Mouse (Mus musculus): ENCODE data around the gene Scamp5. TPM values are rescaled to one million over a fixed set of nuclear protein-coding genes. Genes with fewer than 3 reads are reported as not detected.
"Not testable (repeated sequence)": the region's sequence is repeated elsewhere in the genome, so short reads cannot be mapped to it uniquely, and the experiment has no call there.

Gene Scamp5
- polyA plus RNA-seq, 1 experiment = 50.0 TPM

DNA sequence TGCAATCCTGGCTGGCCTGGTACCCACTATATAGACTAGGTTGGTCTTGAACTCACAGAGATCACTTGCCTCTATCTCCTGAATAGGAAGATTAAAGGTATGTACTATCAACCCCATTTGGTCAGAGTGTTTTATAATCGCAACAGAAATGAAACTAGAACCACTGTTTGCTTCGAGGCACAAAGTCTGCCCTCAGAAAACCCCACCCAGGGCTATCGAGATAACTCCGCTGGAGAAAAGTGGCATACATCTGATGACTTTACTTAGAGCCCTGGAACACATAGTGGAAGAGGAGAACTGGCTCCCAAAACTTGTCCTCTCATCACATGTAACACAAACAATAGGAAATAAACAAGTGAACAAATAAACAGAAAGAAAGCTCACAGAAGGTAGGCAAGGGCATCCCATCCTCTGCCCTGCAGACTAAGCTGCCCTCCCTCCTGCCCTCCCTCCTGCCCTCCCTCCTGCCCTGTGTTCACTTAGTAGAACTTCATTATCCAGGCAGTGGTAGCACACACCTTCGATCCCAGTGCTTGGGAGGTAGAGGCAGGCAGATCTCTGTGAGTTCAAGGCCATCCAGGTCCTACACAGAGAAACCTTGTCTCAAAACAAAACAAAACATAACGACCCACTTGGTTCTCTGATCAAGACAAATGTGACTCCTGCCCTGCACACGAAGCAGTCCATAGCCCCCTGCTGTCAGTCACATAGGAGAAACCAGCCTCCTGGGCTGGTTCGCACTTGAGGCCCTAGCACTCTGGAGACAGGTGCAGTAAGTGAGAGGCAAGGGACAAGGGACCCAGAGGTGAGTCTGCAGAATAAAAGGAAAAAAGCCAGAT lies 15.0 kb downstream of the Scamp5 start:
- no peak for DNase-seq (ENCODE audit: low read depth)

- DNase-seq (ENCODE audit: low read depth) = no peak
Observed at GRCm38 (mm10) chr9:57449715-57450114, 18.1 kb downstream of the Scamp5 start.

DNA sequence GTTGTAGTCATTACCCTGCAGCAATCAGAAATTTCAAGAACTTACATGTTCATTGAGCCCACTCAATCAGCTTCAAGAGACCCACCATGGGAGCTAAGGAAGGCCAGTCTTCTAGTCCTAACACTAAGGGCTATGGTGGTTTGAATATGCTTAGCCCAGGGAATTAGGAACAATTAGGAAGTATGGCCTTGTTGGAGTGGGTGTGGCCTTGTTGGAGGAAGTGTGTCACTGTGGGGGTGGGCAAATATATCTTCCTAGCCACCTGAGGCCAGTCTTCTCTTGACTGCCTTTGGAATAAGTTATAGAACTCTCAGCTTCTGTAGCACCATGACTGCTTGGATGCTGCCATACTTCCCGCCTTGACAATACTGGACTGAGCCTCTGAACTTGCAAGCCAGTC lies 27.2 kb downstream of the Scamp5 start:
- no peak for DNase-seq (ENCODE audit: low read depth)

DNA sequence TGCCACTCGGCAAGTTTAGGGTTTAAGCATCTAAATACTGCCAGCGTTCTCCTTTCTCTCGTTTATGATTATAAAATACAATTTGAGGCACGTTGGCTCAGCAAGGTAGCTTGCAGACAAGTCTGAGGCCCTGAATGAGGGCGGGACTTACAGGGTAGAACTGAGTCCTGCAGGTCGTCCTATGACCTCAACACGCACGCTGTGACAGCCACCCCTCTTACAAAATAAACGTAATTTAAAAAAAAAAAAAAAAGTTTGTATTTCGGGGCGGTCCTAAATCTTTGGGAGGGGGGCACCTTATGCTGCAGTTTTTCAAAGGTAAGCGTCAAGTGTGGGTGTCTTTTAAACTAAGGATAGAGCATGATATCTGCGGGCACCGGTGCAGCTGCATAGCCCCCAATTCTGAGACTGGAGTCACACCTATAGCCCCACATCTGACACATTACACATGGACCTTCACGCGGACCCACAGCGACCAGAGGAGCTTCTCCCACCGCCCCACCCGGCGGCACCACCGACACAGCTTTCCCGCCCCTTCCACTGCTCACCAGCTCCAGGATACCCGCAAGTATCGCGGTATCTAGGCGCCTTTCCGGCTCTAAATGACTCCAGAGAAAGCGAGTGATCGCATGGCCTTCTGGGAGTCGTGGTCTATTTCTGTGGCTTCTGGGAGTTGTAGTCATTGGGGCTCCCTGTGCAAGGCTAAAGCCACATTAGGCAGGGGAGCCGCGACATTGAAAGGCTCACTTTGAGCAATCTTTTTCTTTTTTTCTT lies 28.2 kb downstream of the Scamp5 start, which contains the start of gene Ppcdc:
Gene Ppcdc (minus strand): TSS at position 603 of the 774 bp plus-strand sequence.
- no peak for DNase-seq (ENCODE audit: low read depth)

DNA sequence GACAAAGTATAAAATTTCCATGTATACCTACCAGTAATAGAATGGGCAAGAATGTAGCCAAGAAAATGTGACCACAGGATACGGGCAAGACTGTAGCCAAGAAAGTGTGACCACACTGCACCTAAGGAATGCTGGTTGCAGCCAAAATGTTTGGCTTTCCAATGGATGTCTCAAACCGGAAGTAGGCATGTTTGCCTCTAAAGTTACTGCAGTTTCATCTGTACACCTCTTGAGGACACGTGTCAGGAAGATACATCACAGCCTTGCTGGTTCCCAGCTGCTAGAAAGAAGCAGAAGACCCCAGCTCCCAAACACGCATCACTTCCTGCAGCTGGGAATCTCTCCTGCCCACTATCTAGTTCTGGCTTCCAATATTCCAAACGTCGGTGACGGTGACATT lies 28.8 kb downstream of the Scamp5 start:
- DNase-seq (ENCODE audit: low read depth) = no peak

DNA sequence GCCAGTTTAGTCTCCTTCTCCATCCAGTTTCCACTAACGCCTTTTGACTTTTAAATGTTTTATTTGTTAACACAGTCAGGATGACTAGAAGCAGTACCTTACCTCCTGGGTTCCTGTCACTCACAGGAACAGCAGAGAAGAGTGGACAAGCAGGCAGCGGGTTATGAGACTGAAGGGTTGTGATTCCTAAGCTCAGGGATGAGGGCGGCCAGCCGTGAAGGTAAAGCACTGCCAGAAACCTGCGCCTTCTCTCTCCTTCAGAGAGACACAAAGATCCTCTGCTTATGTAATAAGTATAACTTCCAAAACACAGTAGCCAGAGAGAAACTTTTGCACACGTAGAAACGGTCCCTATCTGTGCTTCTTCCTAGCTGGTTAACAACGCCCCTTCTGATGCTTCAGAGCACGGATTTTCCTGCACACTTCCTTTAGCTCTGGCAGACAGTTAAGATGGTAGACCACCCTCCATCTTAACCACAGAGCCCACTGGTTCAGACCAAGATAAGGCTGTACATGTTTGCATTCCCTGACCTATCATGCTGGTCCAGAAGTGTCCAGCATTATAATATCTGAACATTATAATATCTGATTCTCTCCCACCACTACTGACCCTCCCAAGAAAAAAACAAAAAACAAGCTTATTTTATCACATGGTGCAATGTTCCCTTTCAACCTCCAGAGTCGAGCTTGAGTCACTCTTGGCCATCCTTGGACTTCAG lies 29.8 kb downstream of the Scamp5 start:
- DNase-seq (ENCODE audit: low read depth) = no peak

DNA sequence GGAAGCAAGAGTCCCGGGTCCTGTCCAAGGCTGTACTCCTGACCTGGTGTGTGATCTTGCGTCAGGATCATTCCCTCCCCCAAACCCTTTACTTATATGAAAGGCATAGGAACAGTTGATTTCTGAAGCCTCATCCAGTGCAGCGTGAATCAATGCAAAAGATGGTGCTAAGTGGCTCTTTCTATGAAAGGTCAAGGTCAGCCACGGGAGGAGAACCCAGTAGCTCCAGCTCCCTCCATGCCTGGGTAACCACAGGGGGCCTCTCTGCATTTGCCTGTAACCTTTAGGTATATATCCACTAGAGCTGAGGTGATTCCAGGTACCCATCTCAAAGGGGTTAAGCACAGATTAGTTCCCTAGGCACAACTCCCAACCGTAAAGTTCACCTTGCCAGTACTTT lies 31.7 kb downstream of the Scamp5 start:
- DNase-seq (ENCODE audit: low read depth) = no peak

DNA sequence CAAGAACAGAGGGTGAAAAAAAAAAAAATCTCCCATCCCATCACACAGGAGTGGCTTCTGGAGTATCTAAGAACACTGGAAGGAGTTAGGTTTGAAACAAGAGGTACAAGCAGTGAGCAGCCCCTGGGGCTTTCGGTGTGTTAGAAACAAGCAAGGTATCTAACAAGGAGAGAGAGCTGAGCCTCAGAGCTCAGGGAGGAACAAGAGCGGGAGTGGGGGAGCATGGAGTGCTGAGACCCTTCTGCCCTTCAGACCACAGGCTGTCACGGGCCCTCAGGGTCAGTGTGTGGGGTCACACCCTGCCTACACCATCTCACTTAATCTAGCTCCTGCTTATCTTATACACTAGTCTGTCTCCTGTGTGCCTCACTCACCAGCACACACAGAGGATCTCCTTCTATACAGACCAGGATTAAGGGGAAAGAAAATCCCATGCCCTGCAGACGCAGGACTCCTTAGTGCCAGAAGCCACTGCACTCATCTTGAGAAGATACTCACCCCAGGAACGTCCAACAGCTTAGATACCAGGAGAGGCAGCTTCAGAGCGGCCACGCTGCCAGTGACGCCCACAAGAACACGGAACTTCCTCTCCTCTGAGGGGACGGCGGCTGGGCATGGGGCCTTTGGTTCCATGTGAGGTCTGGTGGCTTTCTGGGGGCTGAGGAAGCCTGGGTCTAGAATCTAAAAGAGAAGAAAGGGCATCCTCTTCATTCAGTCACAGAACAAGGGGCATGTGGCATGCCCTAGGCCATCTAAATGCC lies 33.3 kb downstream of the Scamp5 start:
- DNase-seq (ENCODE audit: low read depth) = no peak

- peak; percentile 99 for DNase-seq (ENCODE audit: low read depth)
Observed at GRCm38 (mm10) chr9:57433097-57434032, 34.5 kb downstream of the Scamp5 start.

DNA sequence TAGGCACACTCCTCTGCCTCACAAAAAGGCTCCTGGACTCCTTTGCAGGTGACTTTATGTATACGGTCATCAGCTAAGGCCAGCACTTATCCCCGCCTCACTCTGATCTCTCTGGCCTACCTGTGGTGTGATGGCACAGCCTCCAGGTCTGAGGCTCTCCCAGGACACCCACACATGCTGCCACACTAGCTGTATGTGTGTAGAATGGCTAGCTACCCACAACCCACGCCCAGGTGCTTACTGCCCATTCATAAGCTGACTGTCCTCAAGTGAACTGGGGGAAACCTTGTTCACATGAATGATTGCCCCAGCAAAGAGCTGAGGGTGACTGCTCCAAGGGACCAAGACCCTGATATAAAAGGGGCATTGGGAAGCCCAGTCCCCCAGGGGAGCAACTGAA lies 35.4 kb downstream of the Scamp5 start:
- DNase-seq (ENCODE audit: low read depth) = no peak

DNA sequence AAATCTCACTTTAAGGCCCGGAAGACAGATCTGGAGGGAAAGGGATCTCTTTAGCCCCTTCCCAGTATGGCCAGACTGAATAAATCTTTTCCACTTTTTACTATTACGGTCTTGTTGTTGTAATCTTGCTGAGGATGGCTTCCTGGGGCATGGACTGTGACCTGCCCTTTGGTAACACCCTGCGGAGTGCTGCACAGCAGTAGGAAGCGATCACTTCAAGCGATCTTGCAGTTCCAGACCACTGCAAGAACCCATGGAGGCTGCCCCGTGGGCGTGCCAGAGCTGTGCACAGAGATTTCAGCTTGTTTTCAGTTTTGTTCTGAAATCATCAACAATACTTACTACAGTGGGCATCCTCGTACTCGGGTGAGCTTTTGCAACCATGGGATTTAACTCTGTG lies 36.7 kb downstream of the Scamp5 start:
- DNase-seq (ENCODE audit: low read depth) = no peak

DNA sequence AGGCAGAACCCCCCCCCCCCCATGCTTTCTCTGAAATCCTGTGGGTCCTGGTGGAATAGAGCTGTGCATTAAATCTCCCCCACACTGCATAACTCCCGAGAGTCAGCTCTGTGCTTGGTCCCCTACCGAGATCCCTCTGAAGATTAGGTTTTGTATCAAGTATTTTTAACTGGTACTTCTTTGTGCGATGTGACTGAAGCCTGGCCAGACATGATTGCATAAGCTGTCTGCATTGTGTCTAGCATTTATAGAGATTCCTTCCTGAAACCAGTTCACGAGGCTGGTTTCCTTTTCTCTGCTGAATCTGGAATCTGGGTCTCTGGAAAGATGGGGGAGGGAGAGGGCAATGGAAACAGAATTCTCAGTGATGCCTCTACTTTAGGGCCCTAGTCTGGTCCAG lies 39.5 kb downstream of the Scamp5 start:
- no peak for DNase-seq (ENCODE audit: low read depth)

GRCm38 (mm10) chr9:57427937-57428336 lies 39.9 kb downstream of the Scamp5 start:
- no peak for DNase-seq (ENCODE audit: low read depth)

GRCm38 (mm10) chr9:57427123-57427522 lies 40.7 kb downstream of the Scamp5 start:
- DNase-seq (ENCODE audit: low read depth) = not testable (repeated sequence)

- no peak for DNase-seq (ENCODE audit: low read depth)
Observed at GRCm38 (mm10) chr9:57425116-57425515, 42.7 kb downstream of the Scamp5 start.

DNA sequence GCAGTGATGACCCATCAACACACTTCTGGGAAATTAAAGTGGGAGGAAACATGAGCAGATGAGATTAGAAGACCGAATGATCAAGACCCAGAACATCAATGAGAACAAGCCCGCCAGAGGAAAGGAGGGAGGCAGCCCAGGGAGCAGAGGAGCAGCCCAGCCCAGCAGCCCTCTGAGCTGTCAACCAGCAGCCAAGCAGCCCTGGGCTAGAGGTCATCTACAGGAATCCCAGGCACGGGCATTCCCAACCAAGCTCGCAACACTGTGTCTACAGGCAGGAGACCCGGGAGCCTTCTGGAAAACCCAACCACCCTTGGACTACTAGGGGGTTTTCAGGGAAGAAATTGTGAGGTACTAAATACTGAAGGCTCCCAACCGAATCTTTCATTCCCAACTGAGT lies 43.8 kb downstream of the Scamp5 start:
- DNase-seq (ENCODE audit: low read depth) = no peak

DNA sequence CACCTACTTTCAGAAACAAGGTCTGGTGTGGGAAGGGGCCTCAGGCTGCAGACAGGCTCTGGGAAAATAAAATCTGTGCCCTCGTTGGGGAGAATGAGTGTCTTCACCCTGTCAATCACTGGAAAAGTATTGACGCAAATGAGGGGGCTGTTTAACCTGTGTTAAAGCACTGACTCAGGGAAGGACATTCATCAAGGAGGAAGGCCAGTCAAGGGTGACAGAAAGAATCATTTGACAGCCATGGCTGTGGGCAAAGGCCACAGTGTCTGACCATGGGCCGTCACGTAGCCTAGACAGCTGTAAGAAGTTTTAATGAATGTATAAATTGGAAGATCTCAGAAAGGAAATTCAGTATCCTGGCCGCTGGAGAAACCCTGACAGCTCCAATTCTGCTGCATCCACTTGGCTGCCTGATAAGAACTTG lies 46.2 kb downstream of the Scamp5 start:
- no peak for DNase-seq (ENCODE audit: low read depth)

GRCm38 (mm10) chr9:57421121-57421571 lies 46.7 kb downstream of the Scamp5 start:
- no peak for DNase-seq (ENCODE audit: low read depth)

GRCm38 (mm10) chr9:57420321-57421120 lies 47.3 kb downstream of the Scamp5 start:
- no peak for DNase-seq (ENCODE audit: low read depth)
